Mouse (Mus musculus): ENCODE data around the gene Ccdc141.
A peak's percentile ranks its signal among the peaks of the same experiment; 100 is the strongest.

Ccdc141 gene

GRCm38 (mm10) chr2:77118102-77118501, 52.3 kb downstream of the Ccdc141 start:
- DNase-seq, result no peak

- no peak for DNase-seq
These were observed 56.1 kb downstream of the Ccdc141 start for GRCm38 (mm10) chr2:77114335-77114734.

- DNase-seq, result no peak
These were observed 56.6 kb downstream of the Ccdc141 start for GRCm38 (mm10) chr2:77113867-77114266.

GRCm38 (mm10) chr2:77113026-77113425, 57.4 kb downstream of the Ccdc141 start:
- no peak for DNase-seq

- no peak for DNase-seq
These were observed 59.3 kb downstream of the Ccdc141 start for GRCm38 (mm10) chr2:77111095-77111494.

GRCm38 (mm10) chr2:77110365-77110764, 60.1 kb downstream of the Ccdc141 start:
- DNase-seq, result no peak

- peak; percentile 80 to 87 for DNase-seq
These were observed 60.8 kb downstream of the Ccdc141 start for GRCm38 (mm10) chr2:77109506-77110123.

- no peak for DNase-seq
These were observed 61.9 kb downstream of the Ccdc141 start for GRCm38 (mm10) chr2:77108562-77108961.

GRCm38 (mm10) chr2:77106150-77106549, 64.3 kb downstream of the Ccdc141 start:
- DNase-seq, result no peak

GRCm38 (mm10) chr2:77105006-77105715, 65.3 kb downstream of the Ccdc141 start:
- DNase-seq, result no peak

- no peak for DNase-seq
These were observed 67.9 kb downstream of the Ccdc141 start for GRCm38 (mm10) chr2:77102516-77102915.

- no peak for DNase-seq
These were observed 70.6 kb downstream of the Ccdc141 start for GRCm38 (mm10) chr2:77099814-77100213.

- DNase-seq, result no peak
These were observed 71.7 kb downstream of the Ccdc141 start for GRCm38 (mm10) chr2:77098769-77099168.

- DNase-seq, result no peak
These were observed 78.7 kb downstream of the Ccdc141 start for GRCm38 (mm10) chr2:77091749-77092148.

GRCm38 (mm10) chr2:77085313-77085712, 85.1 kb downstream of the Ccdc141 start:
- no peak for DNase-seq

GRCm38 (mm10) chr2:77084629-77085028, 85.8 kb downstream of the Ccdc141 start:
- no peak for DNase-seq

- DNase-seq, result no peak
These were observed 89.3 kb downstream of the Ccdc141 start for GRCm38 (mm10) chr2:77081156-77081555.

- no peak for DNase-seq
These were observed 89.8 kb downstream of the Ccdc141 start for GRCm38 (mm10) chr2:77080657-77081056.

- DNase-seq, result no peak
These were observed 91.7 kb downstream of the Ccdc141 start for GRCm38 (mm10) chr2:77078746-77079145.

GRCm38 (mm10) chr2:77074373-77074772, 96.1 kb downstream of the Ccdc141 start:
- no peak for DNase-seq

- peak; percentile 31 to 46 for DNase-seq
These were observed 96.5 kb downstream of the Ccdc141 start for GRCm38 (mm10) chr2:77073930-77074329.

- no peak for DNase-seq
These were observed 105.1 kb downstream of the Ccdc141 start for GRCm38 (mm10) chr2:77065294-77065693.

GRCm38 (mm10) chr2:77061871-77062270, 108.6 kb downstream of the Ccdc141 start:
- peak; percentile 34 to 43 for DNase-seq

GRCm38 (mm10) chr2:77059596-77059995, 110.8 kb downstream of the Ccdc141 start:
- no peak for DNase-seq

- DNase-seq, result peak; percentile 30 to 32
These were observed 114.1 kb downstream of the Ccdc141 start for GRCm38 (mm10) chr2:77056367-77056766.

Data from cerebellum, adult 18-20 months (tissue).